Mouse (Mus musculus): ENCODE measurements around the gene Zfp40.
"Not testable (repeated sequence)": the region's sequence is repeated elsewhere in the genome, so short reads cannot be mapped to it uniquely, and the experiment has no call there.

Zfp40 gene

GRCm38 (mm10) chr17:23192453-23193379, at the start of gene Zfp40:
TSS of gene Zfp40 (minus strand) at chr17:23193252.
- DNase-seq (ENCODE audit: low spot score in 2 of 2) = peak; percentile 87 to 89

GRCm38 (mm10) chr17:23218320-23218719, 25.3 kb upstream of the Zfp40 start:
- no peak for DNase-seq (ENCODE audit: low spot score in 2 of 2)

- DNase-seq (ENCODE audit: low spot score in 2 of 2) = not testable (repeated sequence)
Observed at GRCm38 (mm10) chr17:23199856-23200255, 6.8 kb upstream of the Zfp40 start.

- peak; percentile 25 to 42 for DNase-seq (ENCODE audit: low spot score in 2 of 2)
Observed at GRCm38 (mm10) chr17:23193441-23193840, 389 bp upstream of the Zfp40 start.

- DNase-seq (ENCODE audit: low spot score in 2 of 2) = peak in 1 of 2 experiments; percentile 4
Observed at GRCm38 (mm10) chr17:23187680-23188079, 5.4 kb downstream of the Zfp40 start.
